Mouse (Mus musculus) induced T-regulatory cell, adult 2 months (primary cell): ENCODE results near the gene Rps5.

ENCODE experiments used
- DNase-seq: peaks from one replicate; pipeline ENCODE4 v3.0.0-alpha.2; 2012; ENCODE audit warnings: low read depth

Gene Rps5

GRCm38 (mm10) chr7:12927693-12928589 lies 5.9 kb downstream of the Rps5 start:
- DNase-seq = no peak

DNA sequence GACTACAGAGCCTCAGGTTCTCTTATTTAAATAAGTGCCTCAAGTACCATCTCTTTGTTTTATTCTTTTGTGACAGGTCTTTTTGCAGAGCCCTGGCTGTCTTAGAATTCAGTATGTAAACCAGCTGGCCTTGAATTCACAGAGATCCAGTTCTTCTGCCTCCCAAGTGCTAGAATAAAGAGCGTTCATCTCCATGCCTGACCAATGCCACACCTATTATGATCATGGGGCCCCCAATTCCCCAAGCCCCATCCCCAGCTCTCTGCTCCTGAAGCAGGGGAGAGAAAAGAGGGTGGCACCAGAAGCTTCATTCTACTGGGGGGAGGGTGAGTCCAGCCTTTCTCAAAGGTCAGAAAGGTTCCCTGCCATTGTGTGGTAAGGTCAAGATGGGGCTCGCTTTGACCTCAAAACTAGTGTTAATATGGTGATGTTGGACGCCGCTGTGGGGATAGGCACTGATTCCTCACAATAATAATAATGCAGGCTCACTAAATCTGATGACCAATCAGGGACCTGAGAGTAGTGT lies 11.6 kb downstream of the Rps5 start:
- no peak for DNase-seq

GRCm38 (mm10) chr7:12934808-12935207 lies 12.7 kb downstream of the Rps5 start:
- DNase-seq = no peak

DNA sequence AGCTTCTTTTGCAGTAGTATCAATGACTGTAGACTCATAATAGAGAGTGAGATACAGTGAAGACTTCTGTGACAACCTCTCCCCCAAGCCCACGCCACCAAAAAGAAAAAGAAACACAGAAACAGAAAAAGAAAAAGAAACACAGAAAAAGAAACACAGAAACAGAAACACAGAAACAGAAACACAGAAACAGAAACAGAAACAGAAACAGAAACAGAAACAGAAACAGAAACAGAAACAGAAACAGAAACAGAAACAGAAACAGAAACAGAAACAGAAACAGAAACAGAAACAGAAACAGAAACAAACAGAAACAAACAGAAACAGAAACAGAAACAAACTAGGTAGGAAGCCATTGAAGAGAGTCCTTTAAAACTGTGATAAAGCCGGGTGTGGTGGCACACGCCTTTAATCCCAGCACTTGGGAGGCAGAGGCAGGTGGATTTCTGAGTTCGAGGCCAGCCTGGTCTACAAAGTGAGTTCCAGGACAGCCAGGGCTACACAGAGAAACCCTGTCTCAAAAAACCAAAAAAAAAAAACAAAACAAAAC lies 15.2 kb downstream of the Rps5 start:
- DNase-seq = peak; percentile 56

- no peak for DNase-seq
Measured at GRCm38 (mm10) chr7:12940599-12940998, 18.5 kb downstream of the Rps5 start.

- peak; percentile 67 for DNase-seq
Measured at GRCm38 (mm10) chr7:12943488-12943887, 21.4 kb downstream of the Rps5 start.

GRCm38 (mm10) chr7:12949032-12949871 lies 27.2 kb downstream of the Rps5 start:
- peak; percentile 99 for DNase-seq

DNA sequence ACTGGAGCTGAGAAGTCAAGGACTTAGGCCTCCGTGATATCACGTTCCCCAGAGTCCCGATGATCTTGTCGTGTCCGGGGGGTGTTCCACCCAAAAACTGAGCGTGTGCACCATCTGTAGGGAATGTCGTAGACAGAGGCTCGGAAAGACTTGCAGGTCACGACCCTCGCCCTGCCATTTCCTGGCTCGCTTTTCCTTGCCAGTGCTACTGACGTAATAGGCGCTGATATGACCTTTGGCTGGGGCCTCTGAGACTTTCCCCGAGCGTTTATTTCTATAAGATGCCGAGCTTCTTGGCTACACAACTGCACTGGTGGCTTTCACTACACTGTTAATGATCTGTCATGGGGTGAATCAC lies 27.8 kb downstream of the Rps5 start:
- no peak for DNase-seq

DNA sequence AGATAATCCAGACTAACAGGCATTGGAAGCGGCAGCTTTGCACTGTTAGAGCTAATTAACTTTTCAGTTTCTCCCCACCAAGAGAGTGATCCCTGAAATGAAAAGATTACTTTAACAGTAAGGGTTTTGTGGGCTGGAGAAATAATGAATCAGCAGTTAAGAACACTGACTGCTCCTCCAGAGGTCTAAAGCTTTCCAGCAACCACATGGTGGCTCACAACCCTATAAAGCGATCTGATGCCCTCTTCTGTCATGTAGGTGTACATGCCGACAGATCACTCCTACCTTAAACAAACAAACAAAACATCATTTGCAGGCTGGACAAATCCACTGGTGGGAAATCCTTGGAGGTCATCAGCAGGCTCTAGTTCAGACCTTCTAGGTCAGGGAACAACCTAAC lies 32.8 kb downstream of the Rps5 start:
- DNase-seq = peak; percentile 45

- no peak for DNase-seq
Measured at GRCm38 (mm10) chr7:12957511-12957910, 35.4 kb downstream of the Rps5 start.

DNA sequence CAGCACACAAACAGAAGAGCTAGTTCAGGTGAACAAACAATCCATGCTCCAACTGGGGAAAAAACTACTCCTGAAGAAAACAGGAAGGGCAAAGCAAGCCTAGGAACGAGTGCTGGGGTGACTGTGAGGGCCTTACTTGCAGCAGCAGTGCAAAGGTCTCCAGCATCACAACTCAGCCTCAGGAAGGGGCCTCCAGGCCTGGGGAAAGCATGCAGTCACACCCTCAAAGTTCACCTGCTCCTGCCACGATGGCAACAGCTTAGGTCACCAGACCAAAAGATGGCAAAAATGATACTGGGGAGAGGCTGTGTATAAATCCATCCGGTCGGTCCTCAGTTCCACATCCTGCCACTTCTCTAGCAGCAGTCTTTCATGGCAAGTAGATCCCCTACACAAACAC lies 36.9 kb downstream of the Rps5 start:
- DNase-seq = no peak

DNA sequence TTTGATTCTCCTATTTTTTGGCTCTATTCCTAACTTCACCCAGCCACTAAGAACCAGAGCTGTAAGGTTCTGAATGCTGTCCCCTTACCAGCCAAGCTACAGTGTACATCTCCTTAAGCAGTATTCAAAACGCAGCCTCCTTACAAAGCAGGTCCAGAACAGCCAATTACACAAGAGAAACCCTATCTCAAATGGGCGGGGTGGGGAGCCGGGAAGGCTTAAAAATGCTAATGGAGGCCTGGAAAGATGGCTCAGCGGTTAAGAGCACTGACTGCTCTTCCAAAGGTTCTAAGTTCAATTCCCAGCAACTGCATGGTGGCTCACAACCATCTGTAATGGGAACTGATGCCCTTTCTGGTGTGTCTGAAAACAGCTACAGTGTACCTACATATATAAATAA lies 37.6 kb downstream of the Rps5 start:
- DNase-seq = no peak

DNA sequence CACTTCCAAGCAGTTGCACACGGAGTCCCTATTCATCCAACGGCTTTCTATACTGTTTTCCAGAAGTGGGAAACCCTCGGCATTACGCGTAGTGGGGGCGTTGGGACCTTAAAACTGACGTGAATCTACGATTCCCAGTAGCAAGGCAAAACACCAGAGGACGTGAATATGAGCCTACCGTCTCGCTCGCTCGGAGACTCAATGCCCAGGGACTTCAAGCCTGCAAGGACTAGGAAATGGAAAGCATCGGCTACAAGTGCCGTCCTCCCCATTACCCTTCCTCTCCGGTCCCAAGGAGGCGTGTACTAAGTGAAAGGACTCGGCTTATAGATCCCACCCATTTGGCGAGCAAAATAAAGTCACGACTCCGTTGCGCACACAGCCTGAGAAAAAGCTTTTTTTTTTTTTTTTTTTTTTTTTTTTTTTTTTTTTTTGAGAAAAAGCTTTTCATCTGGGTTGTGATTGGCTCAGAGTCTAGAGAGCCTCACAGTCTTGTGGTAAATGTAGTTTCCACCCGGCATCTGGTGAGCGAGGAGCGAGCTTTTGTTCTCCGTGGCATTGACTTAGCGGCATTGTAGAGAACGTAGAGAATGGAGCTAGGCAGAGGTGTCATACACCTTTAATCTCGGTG lies 39.5 kb downstream of the Rps5 start:
- peak; percentile 92 for DNase-seq

GRCm38 (mm10) chr7:12965678-12966091 lies 43.6 kb downstream of the Rps5 start, which contains the start of gene Zfp324:
TSS of gene Zfp324 (plus strand) at chr7:12965838.
- peak; percentile 94 for DNase-seq

- peak; percentile 84 for DNase-seq
Measured at GRCm38 (mm10) chr7:12966104-12966845, 44.2 kb downstream of the Rps5 start.

DNA sequence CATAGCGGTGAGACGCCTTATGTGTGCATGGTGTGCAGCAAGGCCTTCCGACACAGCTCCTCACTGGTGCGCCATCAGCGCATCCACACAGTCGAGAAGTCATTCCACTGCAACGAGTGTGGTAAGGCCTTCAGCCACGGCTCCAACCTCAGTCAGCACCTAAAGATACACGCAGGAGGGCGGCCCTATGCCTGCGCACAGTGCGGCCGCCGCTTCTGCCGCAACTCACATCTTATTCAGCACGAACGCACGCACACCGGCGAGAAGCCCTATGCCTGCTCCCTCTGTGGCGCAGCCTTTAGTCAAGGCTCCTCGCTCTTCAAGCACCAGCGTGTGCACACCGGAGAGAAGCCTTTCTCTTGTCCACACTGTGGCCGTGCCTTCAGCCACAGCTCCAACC lies 48.8 kb downstream of the Rps5 start:
- DNase-seq = no peak
